Mouse (Mus musculus): ENCODE measurements around the gene Zfp574. TPM values are rescaled to one million over a fixed set of nuclear protein-coding genes. Genes with fewer than 3 reads are reported as not detected.
A peak's percentile ranks its signal among the peaks of the same experiment; 100 is the strongest.

Gene Zfp574
- polyA plus RNA-seq, 1 experiment from 2014 or later, result 30.0 TPM

- POLR2A ChIA-PET, result no interaction called here
- ATAC-seq, result no peak
- in situ Hi-C loops (cut with MboI; ENCODE audit: low pct_unique_long_range_greater_than_20kb), result no loop called here
- H3K27me3 ChIP-seq, result no peaks in the 10 kb centered on the region
- CTCF ChIA-PET, result interaction anchor here (1.0 kb wide), 1 partner anchor 21 kb away, joined by 3 read pairs; no protein-coding TSS in a partner anchor
- TF ChIP-seq CTCF (IDR thresholded peaks at IDR 0.05), result no peak
- DNase-seq (ENCODE audit: low read depth, low spot score), result no peak
Measured at GRCm38 (mm10) chr7:25072716-25073390, 486 bp downstream of the Zfp574 start.

GRCm38 (mm10) chr7:25073924-25074323 is 1.6 kb downstream of the Zfp574 start:
- no peak for TF ChIP-seq CTCF (IDR thresholded peaks at IDR 0.05)
- POLR2A ChIA-PET, result interaction anchor here (0.7 to 1.2 kb wide), 2 partner anchors 162 to 601 kb away, joined by 3 read pairs; no protein-coding TSS in a partner anchor
- no peaks in the 10 kb centered on the region for H3K27me3 ChIP-seq

GRCm38 (mm10) chr7:25076296-25076662 is 3.9 kb downstream of the Zfp574 start:
- ChIA-PET CTCF (no interaction called here), POLR2A (no interaction called here)
- H3K27me3 ChIP-seq, result no peaks in the 10 kb centered on the region
- ATAC-seq (no peak), DNase-seq (ENCODE audit: low read depth, low spot score) (no peak)
- in situ Hi-C loops (cut with MboI; ENCODE audit: low pct_unique_long_range_greater_than_20kb), result no loop called here
- no peak for TF ChIP-seq CTCF (IDR thresholded peaks at IDR 0.05)

More at GRCm38 (mm10) chr7:25073924-25074323, 1.6 kb downstream of the Zfp574 start:
- ATAC-seq (no peak), DNase-seq (ENCODE audit: low read depth, low spot score) (no peak)
- CTCF ChIA-PET, result no interaction called here
- in situ Hi-C loops (cut with MboI; ENCODE audit: low pct_unique_long_range_greater_than_20kb), result no loop called here

GRCm38 (mm10) chr7:25076663-25077413 is 4.5 kb downstream of the Zfp574 start:
- peak; percentile 98 for ATAC-seq
- ChIA-PET CTCF (no interaction called here), POLR2A (interaction anchor here (0.7 kb wide), 1 partner anchor 777 kb away, joined by 7 read pairs; no protein-coding TSS in a partner anchor)
- DNase-seq (ENCODE audit: low read depth, low spot score), result peak; percentile 99
- no peaks in the 10 kb centered on the region for H3K27me3 ChIP-seq
- in situ Hi-C loops (cut with MboI; ENCODE audit: low pct_unique_long_range_greater_than_20kb), result no loop called here
- TF ChIP-seq CTCF (IDR thresholded peaks at IDR 0.05), result no peak

GRCm38 (mm10) chr7:25077414-25077755 is 5.0 kb downstream of the Zfp574 start:
- ChIA-PET CTCF (interaction anchor here (1.6 kb wide), 1 partner anchor 17 kb away, joined by 5 read pairs; no protein-coding TSS in a partner anchor), POLR2A (no interaction called here)
- no peak for TF ChIP-seq CTCF (IDR thresholded peaks at IDR 0.05)
- H3K27me3 ChIP-seq, result no peaks in the 10 kb centered on the region
- peak; percentile 1 for ATAC-seq
- in situ Hi-C loops (cut with MboI; ENCODE audit: low pct_unique_long_range_greater_than_20kb), result no loop called here
- DNase-seq (ENCODE audit: low read depth, low spot score), result no peak

- TF ChIP-seq CTCF (IDR thresholded peaks at IDR 0.05), result no peak
- no peaks in the 10 kb centered on the region for H3K27me3 ChIP-seq
- POLR2A ChIA-PET, result no interaction called here
- in situ Hi-C loops (cut with MboI; ENCODE audit: low pct_unique_long_range_greater_than_20kb), result no loop called here
- DNase-seq (ENCODE audit: low read depth, low spot score) (no peak), ATAC-seq (no peak)
- CTCF ChIA-PET, result interaction anchor here (1.3 to 1.6 kb wide), 2 partner anchors 7 to 45 kb away, joined by 4 to 6 read pairs; no protein-coding TSS in a partner anchor
Measured at GRCm38 (mm10) chr7:25079496-25080026, 7.2 kb downstream of the Zfp574 start.

GRCm38 (mm10) chr7:25080431-25080830 is 8.1 kb downstream of the Zfp574 start:
- no peaks in the 10 kb centered on the region for H3K27me3 ChIP-seq
- POLR2A ChIA-PET, result no interaction called here

GRCm38 (mm10) chr7:25082510-25082909 is 10.1 kb downstream of the Zfp574 start:
- DNase-seq (ENCODE audit: low read depth, low spot score) (no peak), ATAC-seq (peak; percentile 28)
- in situ Hi-C loops (cut with MboI; ENCODE audit: low pct_unique_long_range_greater_than_20kb), result no loop called here
- CTCF ChIA-PET, result interaction anchor here (2.6 kb wide), 1 partner anchor 12 kb away, joined by 12 read pairs; no protein-coding TSS in a partner anchor
- H3K27me3 ChIP-seq, result no peaks in the 10 kb centered on the region
- POLR2A ChIA-PET, result interaction anchor here (1.3 kb wide), 1 partner anchor 16 kb away, joined by 4 read pairs; no protein-coding TSS in a partner anchor
- TF ChIP-seq CTCF (IDR thresholded peaks at IDR 0.05), result no peak

More at GRCm38 (mm10) chr7:25080431-25080830, 8.1 kb downstream of the Zfp574 start:
- no peak for TF ChIP-seq CTCF (IDR thresholded peaks at IDR 0.05)
- ATAC-seq (no peak), DNase-seq (ENCODE audit: low read depth, low spot score) (no peak)
- in situ Hi-C loops (cut with MboI; ENCODE audit: low pct_unique_long_range_greater_than_20kb), result no loop called here
- CTCF ChIA-PET, result interaction anchor here (1.1 to 1.6 kb wide), 2 partner anchors 13 to 46 kb away, joined by 6 read pairs; no protein-coding TSS in a partner anchor

GRCm38 (mm10) chr7:25084621-25085020 is 12.3 kb downstream of the Zfp574 start:
- ChIA-PET POLR2A (no interaction called here), CTCF (no interaction called here)
- in situ Hi-C loops (cut with MboI; ENCODE audit: low pct_unique_long_range_greater_than_20kb), result no loop called here
- ATAC-seq (peak; percentile 20), DNase-seq (ENCODE audit: low read depth, low spot score) (no peak)
- H3K27me3 ChIP-seq, result no peaks in the 10 kb centered on the region
- TF ChIP-seq CTCF (IDR thresholded peaks at IDR 0.05), result no peak

GRCm38 (mm10) chr7:25086656-25087055 is 14.3 kb downstream of the Zfp574 start:
- CTCF ChIA-PET, result interaction anchor here (1.2 to 1.4 kb wide), 2 partner anchors 8 kb away, joined by 4 to 6 read pairs; no protein-coding TSS in a partner anchor
- in situ Hi-C loops (cut with MboI; ENCODE audit: low pct_unique_long_range_greater_than_20kb), result no loop called here
- ATAC-seq (no peak), DNase-seq (ENCODE audit: low read depth, low spot score) (no peak)
- no peaks in the 10 kb centered on the region for H3K27me3 ChIP-seq
- POLR2A ChIA-PET, result no interaction called here
- TF ChIP-seq CTCF (IDR thresholded peaks at IDR 0.05), result no peak

All from Patski (cell line).